Mouse (Mus musculus) heart, embryonic 14.5 days (tissue): Measurements from ENCODE around the gene Oit3. TPM values are rescaled to one million over a fixed set of nuclear protein-coding genes. Genes with fewer than 3 reads are reported as not detected.
"Not testable (repeated sequence)": the region's sequence is repeated elsewhere in the genome, so short reads cannot be mapped to it uniquely, and the experiment has no call there.

Experiments
- ATAC-seq: fragments of 200-750 bp; cut with Nextera tagmentation; 2 replicates; pipeline ENCODE4 v1.8.0; 2017; ENCODE audit warnings: low read depth, moderate TSS enrichment; ENCODE audit not compliant: insufficient number of reproducible peaks, insufficient read depth, low FRiP score
- H3K27ac ChIP-seq, 2 experiments: fragments of 200-500 bp in 1 of 2; fragments of 300-500 bp in 1 of 2; sonication (generic) in 1 of 2; replicated peaks in 1 of 2; 2 replicates each; pipeline ENCODE4 v1.5.1; 2012 to 2014; ENCODE audit warnings: low read depth in 2 of 2, low read length in 2 of 2, control low read depth in 1 of 2, mild to moderate bottlenecking in 1 of 2, mixed read lengths in 1 of 2; ENCODE audit not compliant: control insufficient read depth in 1 of 2, insufficient read depth in 1 of 2
- H3K27me3 ChIP-seq: fragments of 300-500 bp; sonication (generic); 2 replicates; pipeline ENCODE4 v1.6.1; 2014; ENCODE audit warnings: mild to moderate bottlenecking, low read length, control low read depth; ENCODE audit not compliant: control insufficient read depth, insufficient read depth
- H3K36me3 ChIP-seq: fragments of 300-500 bp; sonication (generic); 2 replicates; pipeline ENCODE4 v1.6.1; 2014; ENCODE audit warnings: mild to moderate bottlenecking, control low read depth, low read length, mixed read lengths; ENCODE audit not compliant: control insufficient read depth, insufficient read depth
- H3K4me1 ChIP-seq, 2 experiments: fragments of 200-500 bp in 1 of 2; fragments of 300-500 bp in 1 of 2; sonication (generic) in 1 of 2; 2 replicates each; pipeline ENCODE4 v1.6.1; 2012 to 2014; ENCODE audit warnings: low read length in 2 of 2, control low read depth in 1 of 2, mixed read lengths in 1 of 2; ENCODE audit not compliant: control insufficient read depth in 2 of 2, insufficient read depth in 2 of 2
- H3K4me2 ChIP-seq: fragments of 300-500 bp; sonication (generic); 2 replicates; pipeline ENCODE4 v1.6.1; 2014; ENCODE audit warnings: mild to moderate bottlenecking, low read length
- H3K4me3 ChIP-seq, 2 experiments: fragments of 200-500 bp in 1 of 2; fragments of 300-500 bp in 1 of 2; sonication (generic) in 1 of 2; 2 replicates each; pipeline ENCODE4 v1.5.1; 2012 to 2014; ENCODE audit warnings: low read length in 2 of 2, mild to moderate bottlenecking in 2 of 2, control low read depth in 1 of 2, low read depth in 1 of 2, moderate library complexity in 1 of 2; ENCODE audit not compliant: control insufficient read depth in 1 of 2, insufficient read depth in 1 of 2
- H3K9ac ChIP-seq: fragments of 300-500 bp; sonication (generic); 2 replicates; pipeline ENCODE4 v1.6.1; 2014; ENCODE audit warnings: mild to moderate bottlenecking, low read length
- H3K9me3 ChIP-seq: fragments of 300-500 bp; sonication (generic); 2 replicates; pipeline ENCODE4 v1.6.1; 2016; ENCODE audit warnings: low read length, control low read depth; ENCODE audit not compliant: control insufficient read depth
- WGBS: fragments of 180-500 bp; shearing (Covaris S2); extraction: QIAGEN DNeasy Blood & Tissue Kit; methylation state at CpG from one replicate; pipeline ENCODE4 v1.1.7; 2014; 5-methylcytosine and 5-hydroxymethylcytosine counted together
- polyA plus RNA-seq: library from polyadenylated mRNA; unstranded; fragments of >200 nt; fragmentation: Nextera tagmentation; extraction: Ambion mirVana; gene quantifications from 2 replicates; pipeline ENCODE4 v1.2.1, GENCODE M21; 2014

Oit3 gene
- polyA plus RNA-seq, 1 experiment from 2014 or later: 5.6 TPM

- not testable (repeated sequence) for H3K27me3 ChIP-seq, H3K36me3 ChIP-seq, H3K9ac ChIP-seq, H3K4me2 ChIP-seq, ATAC-seq, H3K4me3 ChIP-seq, H3K9me3 ChIP-seq, H3K4me1 ChIP-seq, H3K27ac ChIP-seq
- WGBS: 81% methylated on average over 5 of the region's 10 CpGs
Measured at GRCm38 (mm10) chr10:59381563-59381962, 60.0 kb downstream of the Oit3 start.

GRCm38 (mm10) chr10:59380411-59380821 lies 61.2 kb downstream of the Oit3 start:
- Histone ChIP-seq H3K4me2 (no peak overlapping the region), H3K4me3 (no peak overlapping the region), H3K27me3 (no peaks in the 10 kb centered on the region), H3K4me1 (peaks cover 4 to 9% of the 10 kb centered on the region in 2 experiments; a peak in 1 of 4 replicates), H3K36me3 (no peaks in the 10 kb centered on the region), H3K27ac (peak overlapping the region; percentile 30 to 37; a peak in 2 of 4 replicates), H3K9ac (no peak overlapping the region), H3K9me3 (0 out of 2 replicates have a peak, but pooled peaks cover 3% of the 10 kb centered on the region)
- ATAC-seq: no peak; the same call in 1 of the 2 replicates
- 33% methylated on average over 2 of the region's 2 CpGs for WGBS

- no peak overlapping the region for H3K4me3 ChIP-seq
- H3K27me3 ChIP-seq: no peaks in the 10 kb centered on the region
- no peak for ATAC-seq
- H3K9ac ChIP-seq: no peak overlapping the region
- H3K9me3 ChIP-seq: 0 out of 2 replicates have a peak, but pooled peaks cover 3% of the 10 kb centered on the region
- peak overlapping the region in 1 of 2 experiments; percentile 30; a peak in 2 of 4 replicates for H3K27ac ChIP-seq
- 12% methylated on average over 3 of the region's 3 CpGs for WGBS
- H3K36me3 ChIP-seq: peaks cover 4% of the 10 kb centered on the region; the same call in 1 of the 2 replicates
- peaks cover 4 to 9% of the 10 kb centered on the region in 2 experiments; a peak in 1 of 4 replicates for H3K4me1 ChIP-seq
- no peak overlapping the region for H3K4me2 ChIP-seq
Measured at GRCm38 (mm10) chr10:59379927-59380326, 61.7 kb downstream of the Oit3 start.

- H3K9ac ChIP-seq: no peak overlapping the region
- 0 out of 2 replicates have a peak, but pooled peaks cover 3% of the 10 kb centered on the region for H3K9me3 ChIP-seq
- no peak for ATAC-seq
- H3K27ac ChIP-seq: no peak overlapping the region
- peaks cover 15% of the 10 kb centered on the region for H3K36me3 ChIP-seq
- H3K4me2 ChIP-seq: no peak overlapping the region
- WGBS: 94% methylated on average over 4 of the region's 4 CpGs
- no peaks in the 10 kb centered on the region for H3K27me3 ChIP-seq
- peaks cover 4 to 9% of the 10 kb centered on the region in 2 experiments; a peak in 1 of 4 replicates for H3K4me1 ChIP-seq
- H3K4me3 ChIP-seq: no peak overlapping the region
Measured at GRCm38 (mm10) chr10:59378728-59379127, 62.9 kb downstream of the Oit3 start.

- Histone ChIP-seq H3K4me3 (no peak overlapping the region), H3K4me2 (no peak overlapping the region), H3K9me3 (0 out of 2 replicates have a peak, but pooled peaks cover 3% of the 10 kb centered on the region), H3K27me3 (no peaks in the 10 kb centered on the region), H3K27ac (no peak overlapping the region), H3K4me1 (peaks cover 4 to 9% of the 10 kb centered on the region in 2 experiments; a peak in 1 of 4 replicates), H3K36me3 (peaks cover 23% of the 10 kb centered on the region), H3K9ac (no peak overlapping the region)
- ATAC-seq: no peak
- 87% methylated on average over 10 of the region's 10 CpGs for WGBS
Measured at GRCm38 (mm10) chr10:59377906-59378305, 63.7 kb downstream of the Oit3 start.

Other genes starting within 250 kb of the Oit3 start
- 40.1 and 40.5 TPM in 2 replicates for gene Sept10, start 219.9 kb downstream of the Oit3 start, polyA plus RNA-seq
- 2.0 and 2.5 TPM in 2 replicates for gene Sowahc, start 219.8 kb downstream of the Oit3 start, polyA plus RNA-seq
- 42.5 and 46.6 TPM in 2 replicates for gene P4ha1, start 118.5 kb downstream of the Oit3 start, polyA plus RNA-seq
- 7.6 and 11.6 TPM in 2 replicates for gene Gm10273, start 46.1 kb downstream of the Oit3 start, polyA plus RNA-seq
- 0.50 and 0.55 TPM in 2 replicates for gene Pla2g12b, start 38.1 kb downstream of the Oit3 start, polyA plus RNA-seq
- gene Gm10322, start 174.3 kb upstream of the Oit3 start, polyA plus RNA-seq: not detected in 2 replicates
- gene Mcu, start 174.9 kb upstream of the Oit3 start, polyA plus RNA-seq: 28.1 and 28.8 TPM in 2 replicates